Mouse (Mus musculus): Measurements from ENCODE around the gene Casp9.
A peak's percentile ranks its signal among the peaks of the same experiment; 100 is the strongest.
"Not testable (repeated sequence)": the region's sequence is repeated elsewhere in the genome, so short reads cannot be mapped to it uniquely, and the experiment has no call there.

Casp9 gene

DNA sequence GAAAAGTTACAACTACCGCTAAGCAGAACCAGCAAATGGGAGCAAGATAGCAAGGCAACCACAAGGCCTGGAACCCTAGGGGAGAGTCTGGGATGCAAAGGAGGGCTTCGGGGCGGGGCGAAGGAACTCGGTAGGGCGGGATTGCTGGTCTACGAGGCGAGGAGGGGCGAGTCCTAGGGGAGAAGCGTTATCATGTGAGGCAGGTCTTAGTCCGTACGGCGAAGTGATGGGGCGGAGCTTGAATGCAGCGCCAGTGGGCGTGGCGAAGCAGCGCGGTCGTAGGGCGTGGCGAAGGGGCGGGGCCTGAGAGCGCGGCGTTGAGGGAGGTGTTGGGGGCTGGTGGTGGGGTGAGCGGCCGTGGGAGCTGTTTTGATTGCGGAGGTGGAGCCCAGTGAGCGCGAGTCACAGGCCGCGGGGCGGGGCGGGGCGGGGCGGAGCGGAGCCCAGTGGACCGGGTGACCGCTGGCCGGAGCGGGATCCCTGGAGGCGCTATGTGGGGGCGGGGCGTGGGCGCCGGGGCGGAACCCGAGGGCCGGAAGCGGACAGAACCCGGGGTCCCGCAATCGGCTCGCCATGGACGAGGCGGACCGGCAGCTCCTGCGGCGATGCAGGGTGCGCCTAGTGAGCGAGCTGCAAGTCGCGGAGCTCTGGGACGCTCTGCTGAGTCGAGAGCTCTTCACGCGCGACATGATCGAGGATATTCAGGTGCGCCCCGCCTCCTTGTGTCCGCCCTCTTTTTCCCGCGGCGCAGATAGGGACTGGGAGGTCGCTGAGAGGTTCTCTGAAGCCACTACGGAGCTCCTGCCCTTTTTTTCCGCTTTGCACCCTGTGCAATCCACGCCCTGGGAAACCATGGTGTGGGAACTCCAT lies at the start of gene Casp9:
Gene Casp9, plus strand, starts transcription at position 331 of the 870 bp plus-strand sequence.
- peak; percentile 99 to 100 for DNase-seq

DNA sequence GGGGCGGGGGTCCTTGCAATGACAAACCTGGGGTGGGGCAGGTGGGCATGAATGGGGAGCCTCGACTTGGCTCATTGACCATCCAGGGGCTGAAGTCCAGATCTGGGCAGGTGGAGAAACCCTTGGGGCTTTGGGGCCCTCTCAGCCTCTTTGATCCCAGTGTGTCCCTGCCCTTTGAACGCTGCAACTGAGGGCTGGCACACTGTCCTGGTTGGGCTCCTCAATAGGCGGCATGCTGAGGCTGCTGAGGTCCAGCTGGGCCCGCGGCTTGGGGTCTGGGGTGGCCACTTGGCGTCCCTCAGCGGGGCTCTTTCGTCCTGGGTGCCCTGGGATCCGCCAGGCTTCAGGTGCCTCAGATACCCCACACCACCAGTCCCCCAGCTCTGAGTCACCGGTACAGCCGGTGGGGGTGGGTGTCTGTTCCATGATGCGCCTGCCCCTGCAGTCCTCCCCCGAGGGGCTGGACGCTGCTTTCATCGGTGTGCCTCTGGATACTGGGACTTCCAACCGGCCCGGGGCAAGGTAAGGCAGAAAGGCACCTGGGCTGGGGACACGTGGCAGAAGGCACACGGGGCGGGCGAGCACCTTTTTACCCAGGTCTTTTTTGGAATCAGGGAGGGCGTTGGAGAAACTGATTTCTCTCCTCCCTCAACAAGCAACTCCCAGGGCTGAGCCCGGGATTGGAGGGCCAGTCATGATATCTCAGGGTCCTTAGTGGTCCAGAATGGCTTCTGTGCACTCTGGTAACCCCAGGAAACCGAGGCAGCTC lies 46.6 kb upstream of the Casp9 start, which contains the start of gene Agmat:
Gene Agmat, plus strand, starts transcription at position 95 of the 769 bp plus-strand sequence.
- DNase-seq: no peak

DNA sequence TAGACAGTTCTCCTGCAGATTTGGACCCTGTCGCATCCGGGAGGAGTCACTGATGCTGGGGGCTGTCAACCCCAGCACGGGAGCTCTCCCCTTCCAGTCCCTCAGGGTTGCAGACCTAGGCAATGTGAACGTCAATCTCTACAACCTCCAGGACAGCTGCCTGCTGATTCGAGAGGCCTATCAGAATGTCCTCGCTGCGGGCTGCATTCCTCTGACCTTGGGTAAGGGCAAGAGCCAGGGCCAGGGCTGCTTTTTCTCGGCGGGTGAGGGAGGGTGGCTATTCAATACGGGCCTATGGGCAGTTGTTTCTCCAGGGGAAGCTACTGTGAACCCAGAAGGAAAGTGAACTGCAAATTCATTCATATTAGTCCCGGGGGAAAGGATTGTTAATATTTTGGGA lies 43.9 kb upstream of the Casp9 start:
- no peak for DNase-seq

DNA sequence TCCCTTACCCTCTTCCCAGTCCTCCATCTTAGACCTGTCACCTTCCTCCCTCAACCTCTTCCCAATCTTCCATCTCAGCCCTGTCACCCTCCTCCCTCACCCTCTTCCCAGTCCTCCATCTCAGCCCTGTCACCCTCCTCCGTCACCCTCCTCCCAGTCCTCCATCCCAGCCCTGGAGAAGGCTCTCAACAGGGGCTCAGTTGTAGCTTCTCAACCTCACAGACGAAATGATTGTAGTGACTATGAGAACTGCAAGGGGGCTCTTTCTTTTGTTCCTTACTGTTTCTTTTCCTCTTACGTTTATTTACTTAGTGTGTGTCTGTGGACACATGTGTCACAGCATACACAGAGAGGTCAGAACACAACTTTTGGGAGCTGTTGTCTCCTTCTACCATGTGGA lies 42.6 kb upstream of the Casp9 start:
- no peak for DNase-seq

DNA sequence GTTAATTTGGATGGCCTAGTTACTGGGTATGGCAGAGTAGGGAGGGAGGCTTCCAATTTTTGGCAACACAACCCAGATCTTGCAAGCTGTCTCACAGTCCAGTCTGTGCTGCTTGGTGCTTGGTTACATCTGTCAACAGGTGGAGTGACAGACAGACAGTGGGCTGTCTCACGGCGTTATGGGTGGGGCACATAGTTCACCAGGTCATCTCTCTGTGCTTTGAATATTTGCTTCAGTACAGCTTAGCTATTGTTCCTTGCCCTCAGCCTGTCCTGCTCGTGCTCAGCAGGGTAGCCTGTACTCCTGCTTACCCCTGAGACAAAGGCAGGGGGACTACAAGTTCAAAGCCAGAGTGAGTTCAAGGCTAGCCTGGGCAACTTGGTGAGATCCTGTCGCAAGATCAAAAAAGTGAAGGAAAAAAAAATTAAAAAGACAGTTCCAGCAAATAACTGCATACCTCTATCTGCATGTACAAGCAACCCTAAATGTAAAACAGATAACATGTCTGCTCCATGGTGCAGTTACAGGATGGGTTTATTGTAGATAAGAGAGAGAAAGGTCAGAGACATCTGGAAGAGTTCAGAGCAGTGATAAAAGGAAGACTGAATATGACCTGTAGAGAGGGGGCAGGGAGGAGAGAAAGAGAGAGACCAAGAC lies 41.9 kb upstream of the Casp9 start:
- DNase-seq: no peak

DNA sequence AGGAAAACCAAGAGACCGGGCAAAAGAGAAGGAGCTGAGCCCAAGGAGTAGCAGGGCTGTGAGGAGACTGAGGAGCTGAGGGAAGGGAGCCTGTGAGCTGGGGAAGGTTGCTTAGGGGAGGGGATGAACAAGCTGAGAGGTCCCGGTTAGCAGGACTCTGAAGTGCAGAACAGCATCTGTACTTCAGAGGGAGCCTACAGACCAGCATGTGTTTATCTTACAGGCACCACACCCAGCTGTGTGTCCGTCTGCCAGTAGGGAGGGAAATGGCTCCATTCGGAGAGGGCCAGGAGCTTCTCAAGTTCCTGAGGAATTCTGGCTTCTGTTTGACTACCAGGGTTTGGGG lies 41.4 kb upstream of the Casp9 start:
- no peak for DNase-seq

DNA sequence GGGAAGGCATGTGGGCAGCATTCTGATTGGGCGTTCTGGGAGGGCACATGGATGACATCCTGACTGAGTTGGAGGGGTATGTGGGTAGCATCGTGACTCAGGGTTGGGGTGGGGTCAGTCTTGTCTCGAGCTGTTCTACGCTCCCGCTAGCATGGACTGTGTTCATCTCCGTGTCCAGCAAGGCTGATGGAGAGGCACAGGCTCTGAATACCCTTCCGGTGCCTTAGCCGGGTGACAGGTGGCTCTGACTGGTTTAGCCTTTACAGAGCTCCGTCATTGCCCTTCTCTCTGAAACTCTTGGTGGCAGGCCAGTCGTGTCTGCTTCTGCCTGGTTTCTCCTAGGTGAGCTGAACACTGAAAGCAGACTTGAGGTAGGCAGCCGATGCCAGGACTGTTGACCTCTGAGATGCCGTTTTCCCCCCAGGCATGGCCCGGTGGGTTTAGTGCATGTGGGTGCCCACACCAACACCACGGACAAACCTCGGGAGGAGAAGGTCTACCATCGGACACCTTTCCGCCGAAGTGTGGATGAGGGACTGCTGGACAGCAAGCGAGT lies 38.0 kb upstream of the Casp9 start:
- DNase-seq: no peak

DNA sequence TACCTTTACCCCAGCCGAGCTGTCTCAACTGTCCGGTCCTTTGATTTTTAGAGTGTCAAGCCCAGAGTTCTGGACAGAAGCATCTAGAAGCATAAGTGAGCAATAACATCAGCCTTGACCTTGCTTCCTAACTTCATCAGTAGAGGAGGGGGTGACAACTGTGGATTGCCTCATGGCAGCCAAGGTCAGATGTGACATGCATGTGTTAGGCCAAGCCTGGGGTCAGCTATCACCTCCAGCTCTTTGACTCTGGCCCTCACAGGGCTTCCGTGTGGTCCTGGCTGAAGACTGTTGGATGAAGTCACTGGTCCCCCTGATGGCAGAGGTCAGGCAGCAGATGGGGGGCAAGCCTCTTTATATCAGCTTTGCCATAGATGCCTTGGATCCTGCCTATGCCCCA lies 36.3 kb upstream of the Casp9 start:
- DNase-seq: no peak

DNA sequence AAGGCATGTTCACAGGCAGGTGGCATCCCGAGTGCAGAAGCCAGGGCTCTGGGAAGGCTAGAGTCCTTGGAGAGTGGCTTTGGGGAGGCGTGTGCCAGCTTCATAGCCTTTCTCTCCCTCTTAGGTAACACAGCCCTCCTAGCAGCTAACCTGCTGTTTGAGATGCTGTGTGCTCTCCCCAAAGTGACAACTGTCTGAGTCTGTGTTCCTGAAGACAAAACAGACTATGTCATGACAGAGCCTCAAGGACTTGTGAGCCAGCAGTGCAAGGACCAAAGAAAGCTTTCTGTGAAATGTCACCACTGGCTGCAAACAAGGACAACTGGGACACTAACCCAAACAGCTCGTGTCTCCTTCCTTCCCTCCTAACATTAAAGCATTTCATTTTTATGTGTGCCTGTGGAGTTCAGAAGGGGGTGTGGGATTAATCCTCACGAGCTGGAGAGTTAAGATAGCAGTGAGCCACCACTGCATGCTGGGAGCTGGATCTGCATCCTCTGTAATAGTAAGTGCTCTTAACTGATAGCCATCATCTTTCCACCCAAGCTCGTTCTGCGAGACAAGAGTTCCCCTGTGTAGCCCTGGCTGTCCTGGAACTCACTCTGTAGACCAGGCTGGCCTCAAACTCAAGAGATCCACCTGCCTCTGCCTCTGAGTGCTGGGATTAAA lies 34.4 kb upstream of the Casp9 start:
- DNase-seq: no peak

DNA sequence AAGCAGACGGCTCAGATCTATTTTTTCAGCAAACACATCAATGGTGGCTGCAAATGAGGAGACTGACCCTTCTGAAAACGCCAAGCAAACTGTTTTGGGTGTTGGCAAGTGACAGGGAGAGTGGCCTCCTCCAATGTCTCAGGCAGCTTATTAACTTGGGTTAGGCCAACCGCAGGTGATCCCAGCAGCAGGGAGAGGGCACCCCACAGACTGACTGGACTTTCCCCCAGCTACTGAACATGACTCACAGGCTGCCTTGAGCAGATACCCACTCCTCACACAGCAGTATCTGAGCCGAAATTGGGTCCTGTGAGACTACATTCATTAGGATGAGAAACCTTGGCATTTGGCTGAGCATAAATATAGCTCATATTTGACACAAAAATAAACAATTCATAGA lies 32.5 kb upstream of the Casp9 start:
- no peak for DNase-seq

DNA sequence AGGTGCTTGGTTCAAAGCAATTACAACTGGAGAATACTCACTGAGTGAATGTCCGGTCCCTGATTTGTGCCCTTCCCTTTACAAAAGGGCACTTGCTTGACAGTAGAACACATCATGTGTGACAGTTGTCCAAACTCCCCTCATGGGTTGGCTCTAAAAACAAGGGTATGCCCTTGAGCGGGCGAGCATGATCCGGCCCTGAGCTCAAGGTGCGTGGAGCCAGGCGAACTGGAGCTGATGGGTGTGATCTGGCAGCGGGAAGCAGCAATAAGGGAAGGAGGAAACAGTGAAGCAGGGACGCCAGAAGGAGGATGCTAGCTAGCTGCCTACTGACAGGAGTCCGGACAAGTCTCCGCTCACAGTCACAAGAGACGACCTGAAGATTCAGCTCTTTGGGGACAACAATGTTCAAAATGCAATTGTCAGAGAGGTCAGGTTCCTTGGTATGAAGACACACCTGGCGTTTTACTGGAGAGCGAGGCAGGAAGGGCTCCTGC lies 31.3 kb upstream of the Casp9 start:
- DNase-seq: no peak

DNA sequence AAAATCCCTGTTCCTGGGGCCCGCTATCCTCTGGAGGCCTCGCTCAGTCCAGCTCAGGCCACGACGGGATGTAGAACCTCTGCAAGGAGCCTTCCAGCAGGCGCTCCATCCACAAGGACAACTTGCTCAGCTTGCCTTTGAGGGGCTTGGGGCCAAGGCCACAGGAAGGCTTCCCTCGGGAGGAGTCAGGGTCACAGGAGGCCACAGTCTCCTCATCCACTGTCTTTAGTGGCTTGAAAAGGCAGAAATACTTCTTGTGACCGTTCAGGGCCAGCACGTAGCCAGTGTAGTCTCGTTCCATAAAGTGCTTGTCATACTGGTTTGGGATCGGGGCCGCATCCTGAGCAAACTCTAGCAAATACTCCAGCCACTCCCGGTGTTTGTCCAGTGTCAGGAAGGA lies 29.9 kb upstream of the Casp9 start:
- no peak for DNase-seq

DNA sequence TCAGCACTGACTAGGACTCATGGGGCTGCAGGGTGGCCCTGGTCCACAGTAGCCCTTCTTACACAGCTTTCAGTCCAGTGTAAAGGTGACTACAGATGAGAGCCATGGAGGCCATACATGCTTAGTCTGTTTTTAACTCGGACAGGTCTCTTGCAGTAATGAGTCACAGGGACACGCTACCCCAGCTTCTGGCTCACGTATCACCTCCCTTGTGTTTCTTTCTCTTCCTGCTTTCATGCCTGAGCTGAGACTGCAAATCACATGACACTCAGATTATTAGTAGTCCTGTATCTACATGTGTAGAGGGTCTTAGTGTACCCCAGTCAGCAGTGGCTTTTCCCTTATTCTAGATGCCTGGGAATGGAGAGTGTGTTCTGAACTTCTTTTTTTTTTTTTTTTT lies 28.4 kb upstream of the Casp9 start:
- DNase-seq: no peak

DNA sequence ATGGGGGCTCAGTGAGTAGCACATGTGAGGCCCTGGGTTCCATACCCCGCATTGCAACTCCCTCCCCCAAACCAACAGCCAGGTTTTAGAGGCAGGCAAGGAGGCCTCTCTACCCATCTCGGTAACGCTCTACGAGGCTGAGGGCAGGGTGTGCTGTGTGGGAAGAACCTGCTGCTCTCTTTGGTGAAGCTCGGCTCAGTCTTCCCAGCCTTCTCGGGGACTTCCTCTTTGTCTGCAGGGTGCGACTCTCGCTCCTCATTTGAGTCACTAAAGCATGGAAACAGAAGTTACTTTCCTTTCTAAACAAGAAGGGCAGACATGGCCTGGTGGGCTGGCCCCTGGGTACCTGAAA lies 27.1 kb upstream of the Casp9 start:
- no peak for DNase-seq

DNA sequence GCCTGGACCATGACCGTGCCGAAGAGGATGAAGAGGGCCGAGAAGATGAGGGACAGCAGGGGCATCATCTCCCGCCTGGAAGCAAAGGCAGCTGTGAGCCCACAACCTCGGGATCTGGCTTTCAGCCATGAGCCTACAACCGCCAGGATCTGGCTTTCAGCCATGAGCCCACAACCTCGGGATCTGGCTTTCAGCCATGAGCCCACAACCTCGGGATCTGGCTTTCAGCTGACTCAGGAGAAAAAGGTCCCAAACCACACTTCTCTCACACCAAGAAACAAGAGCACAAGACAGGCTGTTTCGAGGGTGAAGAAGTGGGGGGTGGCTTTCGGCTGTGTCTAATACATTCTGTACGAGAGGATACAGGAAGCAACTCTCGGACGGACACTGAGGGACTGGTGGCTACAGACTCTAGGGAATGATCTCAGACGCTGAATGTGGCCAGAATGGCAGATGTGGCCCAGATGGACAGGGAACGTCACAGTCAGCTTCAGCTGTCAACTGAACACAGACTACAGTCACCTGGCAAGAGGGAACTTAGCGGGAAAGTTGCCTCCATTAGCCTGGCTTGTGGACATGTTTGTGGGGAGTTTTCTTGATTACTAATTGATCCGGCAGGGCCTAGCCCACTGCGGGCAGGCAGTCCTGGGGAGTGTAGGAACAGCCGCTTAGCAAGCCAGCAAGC lies 26.6 kb upstream of the Casp9 start:
- DNase-seq: peak; percentile 43 to 63

DNA sequence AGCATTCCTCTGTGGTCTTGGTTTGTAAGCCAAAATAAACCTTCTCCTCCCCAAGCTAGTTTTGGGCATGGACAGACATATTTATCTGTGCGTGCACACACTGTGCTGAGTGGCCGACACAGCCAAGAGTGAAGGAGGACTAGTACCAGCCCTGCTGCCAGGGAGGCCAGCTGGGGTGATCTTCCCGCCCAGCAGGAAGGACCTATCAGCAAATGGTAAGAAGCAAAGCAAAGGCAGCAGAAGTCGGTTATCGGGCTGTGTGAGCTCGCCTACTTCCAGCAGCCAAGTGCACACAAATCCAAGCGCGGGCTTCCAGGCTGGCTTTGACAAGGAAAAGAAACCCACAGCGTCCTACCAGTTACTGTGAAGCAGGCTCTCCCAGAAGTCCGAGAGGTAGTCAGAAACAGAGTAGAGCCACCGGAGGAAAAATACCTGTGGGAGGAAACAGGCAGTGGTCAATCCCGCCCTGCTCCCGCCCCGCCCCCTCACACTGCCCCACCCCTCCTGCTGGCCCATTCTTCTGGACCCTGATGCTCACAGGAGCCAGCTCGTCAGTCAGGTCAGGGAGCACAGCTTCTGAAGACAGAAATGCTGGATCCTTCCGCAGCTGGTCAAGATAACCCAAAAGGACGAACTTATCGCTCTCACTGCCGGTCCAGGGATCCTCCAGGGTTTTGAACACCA lies 25.9 kb upstream of the Casp9 start:
- peak; percentile 29 to 43 for DNase-seq

DNA sequence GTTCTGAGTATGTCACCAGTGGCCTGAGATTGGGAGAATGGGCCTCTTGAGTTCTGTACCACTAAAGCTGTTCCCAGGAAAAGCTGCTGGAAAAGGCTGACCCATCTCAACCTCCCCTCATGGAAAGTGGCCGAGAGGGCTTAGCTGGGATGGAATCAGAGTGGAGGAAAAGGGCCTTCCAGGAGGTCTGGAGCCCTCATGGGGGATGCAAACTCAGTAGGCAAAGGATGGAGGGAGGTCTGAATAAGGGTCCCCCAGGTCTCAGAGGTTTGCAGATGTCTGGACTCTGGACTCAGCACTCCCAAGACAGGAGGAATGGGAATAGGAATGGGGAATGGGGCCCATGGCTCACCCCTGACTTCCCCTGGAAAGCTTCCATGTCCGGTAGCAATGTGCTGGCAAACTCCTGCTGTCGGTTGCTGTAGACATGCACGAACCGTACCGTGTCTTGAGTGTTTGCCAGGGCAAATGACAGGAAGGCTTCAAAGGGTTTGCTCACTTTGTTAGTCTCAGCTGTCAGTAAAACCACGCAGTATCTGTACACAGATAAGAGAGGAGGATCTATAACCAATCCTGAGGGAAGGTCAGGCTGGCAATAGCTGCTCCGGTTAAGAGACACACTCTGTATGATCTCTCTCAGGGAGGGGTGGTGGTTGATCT lies 23.8 kb upstream of the Casp9 start:
- no peak for DNase-seq

DNA sequence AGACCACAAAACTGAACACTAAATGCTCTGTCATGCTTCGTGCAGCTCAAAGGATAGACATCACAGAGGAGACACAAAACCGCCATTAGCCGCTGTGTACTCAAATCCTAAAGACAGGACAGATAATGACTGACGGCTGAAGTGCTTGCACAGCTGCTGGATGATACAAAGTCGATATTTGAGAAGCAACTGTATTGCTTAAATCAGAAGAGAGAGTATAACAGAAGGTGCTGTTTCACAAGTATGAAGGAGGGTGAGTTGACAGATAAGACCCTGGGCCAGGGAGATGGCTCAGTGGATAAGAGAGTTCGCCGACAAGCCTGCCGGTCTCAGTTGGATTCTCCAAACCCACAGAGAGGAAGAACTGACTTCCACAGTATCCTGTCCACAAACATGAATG lies 21.6 kb upstream of the Casp9 start:
- DNase-seq: no peak

DNA sequence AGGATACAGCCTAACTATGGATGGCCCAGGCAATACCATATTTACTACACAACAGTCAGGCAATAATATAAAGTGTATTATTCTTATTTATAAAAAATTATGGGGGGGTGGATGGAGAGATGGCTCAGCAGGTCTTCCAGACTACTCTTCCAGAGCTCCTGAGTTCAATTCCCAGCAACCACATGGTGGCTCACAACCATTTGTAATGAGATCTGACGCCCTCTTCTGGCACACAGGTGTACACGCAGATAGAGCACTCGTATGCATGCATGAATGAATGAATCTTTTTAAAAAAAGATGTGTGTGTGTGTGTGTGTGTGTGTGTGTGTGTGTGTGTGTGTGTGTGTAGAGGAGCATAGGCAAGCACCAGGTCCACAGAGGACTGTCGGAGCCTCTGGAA lies 20.4 kb upstream of the Casp9 start:
- DNase-seq: not testable (repeated sequence)

DNA sequence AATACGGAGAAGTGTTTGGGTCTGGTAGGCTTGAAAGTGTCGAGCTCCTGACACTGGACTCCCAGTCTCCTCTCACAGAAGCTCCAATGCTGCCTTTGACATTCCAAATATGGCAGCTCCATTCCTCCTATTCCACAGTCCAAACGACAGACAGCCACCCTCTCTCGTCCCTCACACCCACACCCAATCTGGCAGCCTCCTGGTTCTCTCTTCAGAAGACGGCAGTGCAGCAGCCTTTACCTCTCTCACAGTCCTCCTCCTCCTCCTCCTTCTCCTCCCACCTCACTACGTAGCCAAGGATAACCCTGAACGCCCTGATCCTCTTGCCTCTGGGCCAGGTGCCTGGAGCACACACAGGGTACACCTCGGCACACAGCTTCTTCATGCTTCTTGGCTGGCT lies 13.6 kb upstream of the Casp9 start:
- no peak for DNase-seq

Data from kidney, postnatal 4 days (tissue).